Comparison of ENCODE assay signal across 8 mouse cellular contexts in the genomic region with DNA sequence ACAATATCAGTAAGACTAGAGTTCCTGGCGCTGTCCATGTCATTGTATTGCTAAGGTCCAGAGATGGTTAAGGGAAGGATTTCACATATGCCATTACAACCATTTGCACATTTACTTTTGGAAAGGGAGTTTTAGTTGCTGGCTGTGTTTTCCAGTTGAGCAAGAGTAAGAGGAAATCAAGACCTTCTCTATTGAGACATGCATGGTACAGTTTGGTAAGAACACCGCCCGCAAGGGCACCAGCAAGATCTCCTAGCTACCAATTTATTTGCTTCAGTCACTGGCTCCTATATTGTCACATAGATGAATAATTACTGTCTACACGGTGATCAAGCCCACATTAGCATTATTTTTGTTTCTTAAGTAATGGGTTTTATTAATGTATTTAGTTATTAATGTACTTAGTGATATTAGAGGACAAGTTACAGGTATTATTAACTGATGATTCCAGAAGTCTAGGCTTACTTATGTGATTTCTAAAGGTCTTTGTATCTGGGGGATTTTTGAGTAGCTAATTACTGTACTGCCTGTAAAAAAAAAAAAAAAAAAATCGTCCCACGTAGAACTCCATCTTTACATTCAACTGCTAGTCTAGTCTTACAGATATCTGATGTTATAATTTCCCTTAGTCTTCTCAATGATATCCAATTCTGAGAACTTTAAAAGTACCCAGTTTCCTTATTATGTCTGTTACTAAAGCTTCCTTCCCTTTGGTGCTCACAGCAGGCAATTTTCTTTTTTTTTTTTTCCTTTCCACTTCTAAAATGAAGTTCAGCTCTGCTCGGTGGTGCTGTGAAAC. TPM values are rescaled to one million over a fixed set of nuclear protein-coding genes. Genes with fewer than 3 reads are reported as not detected.
DNase-seq lines count a peak whose midpoint lies in the region; ATAC-seq and TF ChIP-seq lines count a peak whose summit lies in the region.

No protein-coding gene starts in this region.

- peak overlapping the region; percentile 79 for H3K27ac ChIP-seq in heart, embryonic 13.5 days (replicated peaks)
- H3K27ac ChIP-seq in bone marrow, adult 2 months (ENCODE audit: control insufficient read depth, insufficient read depth, low read depth, low read length, poor library complexity): peak overlapping the region; percentile 93
- peak overlapping the region; percentile 56 for H3K27ac ChIP-seq in hindbrain, embryonic 15.5 days (replicated peaks)

- TF ChIP-seq POLR2A in bone marrow, adult 2 months (IDR thresholded peaks at IDR 0.05; ENCODE audit: borderline replicate concordance, control insufficient read depth, low read depth, low read length): no peak

- no peak for TF ChIP-seq CTCF in bone marrow, adult 2 months (IDR thresholded peaks at IDR 0.05; ENCODE audit: control insufficient read depth, insufficient read depth, low read length)

- H3K4me3 ChIP-seq in heart, embryonic 13.5 days: peak overlapping the region; percentile 86
- H3K4me3 ChIP-seq in bone marrow, adult 2 months (replicated peaks; ENCODE audit: control insufficient read depth, low read depth, low read length): peak overlapping the region; percentile 95
- peak overlapping the region; percentile 83 for H3K4me3 ChIP-seq in hindbrain, embryonic 15.5 days

- peak overlapping the region; percentile 79 for H3K4me2 ChIP-seq in heart, embryonic 13.5 days
- H3K4me2 ChIP-seq in hindbrain, embryonic 15.5 days: peak overlapping the region; percentile 74

- no peak for DNase-seq in heart, postnatal 25 days (ENCODE audit: low spot score)
- DNase-seq in urinary bladder, postnatal 25 days (ENCODE audit: low spot score): no peak
- DNase-seq in left cerebral cortex, adult 11 months (ENCODE audit: low spot score): no peak

- WGBS in heart, embryonic 13.5 days: 44% methylated on average over 7 of the region's 7 CpGs
- 14% methylated on average over 7 of the region's 7 CpGs for WGBS in bone marrow, adult 2 months
- 34% methylated on average over 7 of the region's 7 CpGs for WGBS in hindbrain, embryonic 15.5 days

- ATAC-seq in heart, embryonic 13.5 days (ENCODE audit: extremely low read depth, insufficient number of reproducible peaks, low FRiP score, low TSS enrichment): no peak
- ATAC-seq in hindbrain, embryonic 15.5 days (ENCODE audit: low FRiP score, low read depth): no peak
- ATAC-seq in megakaryocyte progenitor cell, adult 5-6 weeks (replicated peaks; ENCODE audit: poor library complexity): peak; percentile 43
- ATAC-seq in cerebellum, adult (ENCODE audit: insufficient number of reproducible peaks, low FRiP score, low TSS enrichment): no peak

- intact Hi-C loops in heart, postnatal 25 days (cut with DNase I): loop anchor here (2.0 to 5.0 kb wide), 2 partner anchors 33 to 58 kb away; a partner anchor contains a TSS

- H3K9me3 ChIP-seq in heart, embryonic 13.5 days: no peaks in the 10 kb centered on the region
- no peaks in the 10 kb centered on the region for H3K9me3 ChIP-seq in hindbrain, embryonic 15.5 days

- H3K9ac ChIP-seq in heart, embryonic 13.5 days: peak overlapping the region; percentile 86
- H3K9ac ChIP-seq in hindbrain, embryonic 15.5 days: peak overlapping the region; percentile 47

- peaks cover 28% of the 10 kb centered on the region for H3K4me1 ChIP-seq in heart, embryonic 13.5 days
- H3K4me1 ChIP-seq in bone marrow, adult 2 months (ENCODE audit: control insufficient read depth, insufficient read depth, low read length): peaks cover 2% of the 10 kb centered on the region
- H3K4me1 ChIP-seq in hindbrain, embryonic 15.5 days (replicated peaks): peaks cover 3% of the 10 kb centered on the region; the same call in 1 of the 2 replicates

- H3K27me3 ChIP-seq in heart, embryonic 13.5 days (replicated peaks): no peaks in the 10 kb centered on the region
- H3K27me3 ChIP-seq in hindbrain, embryonic 15.5 days: no peaks in the 10 kb centered on the region

- H3K36me3 ChIP-seq in heart, embryonic 13.5 days: no peaks in the 10 kb centered on the region
- no peaks in the 10 kb centered on the region for H3K36me3 ChIP-seq in hindbrain, embryonic 15.5 days

RNA-seq across cellular contexts. Expression of a gene that starts 0.9 kb away (rescaled TPM):
- polyA plus RNA-seq in heart, embryonic 13.5 days (2015; fragmentation: Nextera tagmentation; extraction: Ambion mirVana): 6.9 and 9.0 TPM in 2 replicates
- 1 to 10 TPM; 4.2 TPM for total RNA-seq in heart, postnatal 25 days (2021)
- 20.6 and 39.3 TPM in 2 replicates for polyA plus RNA-seq in bone marrow, adult 2 months (2011; ENCODE audit: insufficient read depth, insufficient read length, low replicate concordance, missing spikeins)
- 7.0 and 8.7 TPM in 2 replicates for polyA plus RNA-seq in hindbrain, embryonic 15.5 days (2015; fragmentation: Nextera tagmentation; extraction: Ambion mirVana)
- 34.4 and 38.7 TPM in 2 replicates for total RNA-seq in megakaryocyte progenitor cell, adult 5-6 weeks (2015)
- total RNA-seq in megakaryocyte progenitor cell, adult 5-6 weeks (2017): 21.0 and 27.7 TPM in 2 replicates

RNA-seq across cellular contexts. Expression of a gene that starts 57.9 kb away (rescaled TPM):
- polyA plus RNA-seq in heart, embryonic 13.5 days (2015; fragmentation: Nextera tagmentation; extraction: Ambion mirVana): 27.5 and 30.5 TPM in 2 replicates
- 10 to 100 TPM; 15.5 to 16.7 TPM for total RNA-seq in heart, postnatal 25 days (2021)
- polyA plus RNA-seq in bone marrow, adult 2 months (2011; ENCODE audit: insufficient read depth, insufficient read length, low replicate concordance, missing spikeins): 22.2 and 50.8 TPM in 2 replicates
- 90.4 and 104 TPM in 2 replicates for polyA plus RNA-seq in hindbrain, embryonic 15.5 days (2015; fragmentation: Nextera tagmentation; extraction: Ambion mirVana)
- total RNA-seq in megakaryocyte progenitor cell, adult 5-6 weeks (2015): 60.0 and 69.6 TPM in 2 replicates
- 56.3 and 71.7 TPM in 2 replicates for total RNA-seq in megakaryocyte progenitor cell, adult 5-6 weeks (2017)
